Mouse (Mus musculus) common myeloid progenitor, adult 5-6 weeks (primary cell): ENCODE measurements at regions not wholly inside any gene's neighbourhood (a gene's known extent, or its start where the extent isn't known, plus 50 kb on each side); places are given as distances from the start of the nearest gene placed in this dataset.

ENCODE experiments used
- ATAC-seq: replicated peaks from 2 replicates; pipeline ENCODE4 v1.8.0; 2016; ENCODE audit warnings: low read depth, mild to moderate bottlenecking, moderate TSS enrichment, inconsistent platforms; ENCODE audit not compliant: poor library complexity, severe bottlenecking

DNA sequence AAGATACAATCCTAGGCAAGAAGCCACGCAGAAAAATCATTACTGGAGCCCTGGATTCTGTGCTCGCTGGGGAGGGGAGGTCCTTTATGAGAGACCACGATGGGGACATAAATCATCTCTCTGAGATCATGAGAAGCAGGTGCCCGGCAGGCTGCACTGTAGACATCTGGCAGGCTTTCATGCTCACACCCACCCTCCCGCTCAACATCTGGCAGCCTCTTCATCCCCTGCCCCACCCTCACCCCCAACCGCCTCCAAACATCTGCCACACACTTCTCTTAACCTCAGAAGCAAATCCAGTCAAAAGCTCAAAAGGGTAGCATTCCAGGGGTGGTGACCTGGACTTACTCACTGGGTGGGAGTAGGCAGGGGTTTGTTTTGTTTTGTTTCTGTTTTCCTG lies 279.5 kb upstream of the Atp11b start:
- no peak for ATAC-seq

DNA sequence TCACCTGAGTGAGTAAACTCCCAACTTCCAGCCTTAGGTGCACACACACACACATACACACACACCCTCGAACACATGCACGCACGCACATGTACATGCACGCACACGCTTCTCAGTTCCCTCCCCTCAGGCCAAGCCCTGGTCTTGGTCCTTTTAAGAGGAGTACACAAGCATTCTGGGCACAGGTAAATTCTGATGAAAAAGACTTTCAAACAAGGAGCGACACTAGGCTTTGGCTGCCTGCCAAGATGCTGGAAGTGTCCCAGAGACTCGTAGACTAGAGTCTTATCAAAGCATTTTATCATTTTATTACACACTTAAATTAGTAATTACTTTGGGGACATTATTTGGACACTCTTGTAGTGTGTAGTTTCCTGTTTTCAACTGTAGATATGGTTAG lies 278.6 kb upstream of the Atp11b start:
- no peak for ATAC-seq

DNA sequence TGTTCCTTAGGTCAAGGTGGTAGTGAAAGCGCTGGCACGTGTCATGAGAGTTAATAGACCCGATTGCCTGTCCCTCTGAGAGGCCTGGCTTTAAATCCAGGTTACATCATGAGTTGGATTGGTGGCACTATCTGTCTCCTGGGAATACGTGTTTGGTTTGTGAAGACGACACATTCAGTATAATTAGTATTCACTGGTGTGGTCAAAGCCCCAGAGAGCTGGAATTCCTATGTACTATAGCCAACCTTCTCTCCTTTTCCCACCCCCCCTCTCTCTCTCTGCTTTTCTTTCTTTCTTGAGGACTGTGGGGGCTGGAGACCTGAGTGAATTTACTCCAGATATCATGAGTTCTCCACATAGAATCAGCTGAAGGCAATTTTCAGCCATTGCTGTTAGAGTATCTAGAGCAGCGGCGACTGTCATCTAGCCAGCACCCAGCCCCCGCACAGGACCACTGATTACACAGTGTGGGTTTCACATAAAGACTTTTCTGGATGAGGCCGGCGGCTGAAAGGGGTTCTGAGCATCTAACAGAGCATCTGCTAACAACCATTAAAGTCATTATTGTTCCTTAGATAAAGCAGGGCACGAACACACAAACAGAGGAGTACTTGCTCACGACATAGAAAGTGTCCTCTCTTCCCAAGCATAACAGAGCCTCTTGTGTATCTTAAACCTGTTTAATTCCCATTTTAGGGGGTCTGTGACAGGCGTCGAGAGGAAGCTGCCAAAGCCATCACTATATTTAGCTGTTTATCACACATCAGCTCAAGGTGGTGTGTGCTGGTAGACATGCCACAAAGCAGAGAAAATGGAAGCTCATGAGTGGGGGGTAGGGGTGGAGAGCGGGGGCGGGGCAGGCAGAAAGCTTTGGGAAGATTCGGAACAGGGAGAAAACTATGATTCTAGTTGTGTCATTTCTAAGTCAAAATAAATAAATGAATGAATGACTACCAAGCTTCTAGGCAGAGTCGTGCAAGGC lies 272.9 kb upstream of the Atp11b start:
- no peak for ATAC-seq

DNA sequence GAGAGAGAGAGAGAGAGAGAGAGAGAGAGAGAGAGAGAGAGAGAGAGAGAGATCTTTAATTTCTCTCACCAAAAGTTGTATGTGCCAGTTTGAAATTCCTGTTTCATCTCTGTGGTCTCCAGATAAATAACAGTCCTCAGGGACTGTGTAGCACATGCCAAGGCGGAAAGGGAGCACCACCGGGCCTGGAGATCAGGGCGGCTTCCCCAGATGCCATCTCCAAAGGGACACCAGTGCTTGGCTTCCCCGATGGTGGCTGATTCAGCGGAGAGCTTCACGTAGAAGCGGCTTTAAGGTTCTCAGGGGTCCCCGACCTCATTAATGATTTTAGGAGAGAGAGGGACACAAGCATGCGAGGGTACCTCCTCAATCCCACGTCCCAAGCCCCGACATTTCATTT lies 272.1 kb upstream of the Atp11b start:
- ATAC-seq, result no peak

DNA sequence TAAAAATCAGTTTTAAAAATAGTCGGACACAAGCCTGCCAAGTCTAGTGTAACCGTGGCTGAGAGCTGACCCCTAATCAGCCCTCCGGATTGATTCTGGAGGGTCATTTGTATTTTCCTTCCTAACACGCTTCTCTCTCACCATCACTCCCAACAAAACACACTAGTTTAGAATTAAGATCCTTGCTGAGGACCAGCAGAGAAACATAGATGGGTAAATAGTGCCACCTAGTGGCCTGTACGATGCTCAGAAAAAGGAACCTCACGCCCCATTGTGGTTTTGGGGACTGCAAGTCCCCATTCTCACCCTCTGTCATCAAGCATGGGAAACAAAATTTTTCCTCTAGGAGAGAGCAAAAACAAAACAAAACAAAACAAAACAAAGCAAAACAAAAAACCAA lies 271.6 kb upstream of the Atp11b start:
- ATAC-seq, result peak; percentile 77

DNA sequence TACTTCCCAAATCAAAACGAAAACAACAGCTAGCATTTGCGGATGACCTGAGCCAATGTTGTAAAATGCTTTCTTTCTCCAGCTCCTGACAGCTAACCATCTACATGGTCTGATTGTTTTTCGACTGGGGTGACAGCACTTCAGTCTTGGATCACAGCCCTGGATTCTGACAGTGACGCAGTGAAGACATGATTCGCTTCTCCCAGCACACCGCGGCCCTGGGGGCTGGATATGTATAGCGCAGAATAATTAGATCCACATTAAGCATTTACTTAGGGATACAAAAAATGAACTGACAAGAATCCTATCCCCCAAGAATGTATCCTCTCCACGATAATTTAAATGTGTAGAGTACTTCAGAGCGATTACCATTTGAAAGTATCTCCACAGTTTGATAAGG lies 271.1 kb upstream of the Atp11b start:
- no peak for ATAC-seq

DNA sequence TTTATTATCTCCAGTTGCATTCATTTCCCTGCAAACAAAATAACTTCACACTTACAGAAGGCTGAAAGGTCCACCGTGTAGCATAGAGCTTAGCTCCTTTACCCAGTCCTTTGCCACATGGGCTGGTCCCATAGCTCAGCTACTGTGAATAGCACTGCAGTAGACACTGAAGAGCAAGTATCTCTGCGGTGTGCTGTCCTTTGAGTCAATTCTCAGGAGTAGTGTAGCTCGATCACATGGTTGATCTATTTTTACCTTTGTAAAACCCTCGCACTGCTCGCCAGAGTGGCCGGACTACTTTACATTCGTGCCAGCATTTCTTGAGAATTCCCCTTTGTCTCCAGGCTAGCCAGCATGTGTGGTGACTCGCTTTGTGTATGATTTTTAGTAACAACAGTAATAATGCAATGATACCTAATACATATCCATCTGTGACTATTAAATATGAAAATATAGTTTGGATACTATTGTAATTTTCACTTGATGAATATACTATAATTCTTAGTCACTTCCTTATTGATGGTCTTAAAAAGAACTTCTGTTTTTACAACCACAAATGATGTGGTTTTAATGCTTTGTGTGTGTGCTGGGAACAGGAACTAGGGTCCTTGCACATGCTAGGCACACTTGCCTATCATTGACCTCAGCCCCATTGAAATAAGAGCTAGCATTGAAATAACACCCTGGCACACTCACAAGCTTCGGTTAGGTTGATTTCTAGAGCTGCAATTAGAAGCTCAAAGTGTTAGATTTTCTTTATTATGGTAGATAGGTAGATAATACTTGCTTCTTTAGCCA lies 257.7 kb upstream of the Atp11b start:
- ATAC-seq, result no peak

DNA sequence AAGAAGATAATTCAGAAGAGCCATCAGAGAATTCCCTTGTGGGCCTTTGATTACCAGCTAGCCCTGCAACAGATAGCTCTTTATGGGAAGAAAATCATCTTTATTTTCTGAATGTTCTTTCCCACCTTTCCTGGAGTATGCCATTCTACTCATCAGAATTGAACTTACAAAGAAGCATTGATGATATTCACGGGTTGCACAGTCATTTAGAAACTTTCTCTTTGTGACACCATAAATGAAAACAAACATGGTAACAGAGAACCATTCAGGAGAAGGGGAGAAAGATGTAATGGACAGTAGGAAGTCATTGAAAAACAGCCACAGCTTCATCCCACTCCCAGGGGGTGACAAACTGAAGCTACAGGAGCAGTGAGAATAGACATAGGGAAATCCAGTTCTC lies 243.6 kb upstream of the Atp11b start:
- ATAC-seq, result no peak

DNA sequence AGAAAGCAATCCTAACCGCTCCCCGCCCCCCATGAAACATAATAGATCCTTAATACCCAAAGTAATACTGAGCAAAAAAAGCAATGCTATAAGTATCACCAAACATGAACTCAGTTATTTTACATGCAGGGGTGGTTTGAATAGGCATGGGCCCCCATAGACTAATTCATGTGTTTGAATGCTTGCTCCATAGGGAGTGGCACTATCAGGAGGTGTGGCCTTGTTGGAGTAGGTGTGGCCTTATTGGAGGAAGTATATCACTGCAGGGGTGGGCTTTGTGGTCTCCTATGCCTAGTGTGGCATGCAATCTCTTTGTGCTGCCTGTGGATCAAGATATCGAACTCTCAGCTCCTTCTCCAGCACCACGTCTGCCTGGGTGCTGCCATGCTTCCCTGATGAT lies 237.4 kb upstream of the Atp11b start:
- ATAC-seq, result no peak

DNA sequence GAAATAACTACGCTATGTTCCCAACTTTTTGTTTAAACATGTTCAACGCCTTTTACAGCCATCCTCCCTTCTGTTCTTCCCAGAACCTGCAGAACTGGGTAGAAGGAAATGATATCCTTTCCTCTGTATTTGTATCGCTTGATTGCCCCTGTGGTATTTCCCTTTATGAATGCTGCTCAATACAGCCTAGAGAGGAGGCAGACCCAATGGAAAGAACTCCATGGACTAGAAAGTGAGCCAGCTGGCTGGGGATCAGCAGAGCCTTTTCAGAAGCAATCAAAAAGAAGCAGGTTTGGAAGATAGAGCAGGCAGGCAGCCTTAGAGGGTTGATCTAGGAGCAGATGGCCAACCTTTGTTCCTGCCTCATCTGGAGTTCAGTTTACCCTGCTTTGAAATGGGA lies 233.8 kb upstream of the Atp11b start:
- ATAC-seq, result no peak

DNA sequence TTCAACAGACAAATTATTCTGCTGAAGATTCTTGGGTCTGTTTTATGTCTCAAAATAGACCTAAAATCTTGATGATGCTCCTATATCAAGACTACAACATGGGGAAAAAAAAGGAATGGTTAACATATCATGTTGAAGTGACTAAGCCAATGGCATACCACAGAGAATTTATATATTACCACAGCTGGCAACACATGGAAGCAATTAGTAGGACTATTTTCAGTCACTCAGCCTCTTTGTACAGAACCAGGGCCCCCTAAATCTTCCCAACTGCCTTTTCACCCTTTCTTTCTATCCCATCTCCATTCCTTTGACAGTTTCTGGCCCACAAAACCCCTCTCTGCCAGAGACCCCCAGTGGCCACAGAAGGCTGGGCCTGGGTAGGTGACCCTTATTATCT lies 206.2 kb upstream of the Atp11b start:
- ATAC-seq, result no peak

DNA sequence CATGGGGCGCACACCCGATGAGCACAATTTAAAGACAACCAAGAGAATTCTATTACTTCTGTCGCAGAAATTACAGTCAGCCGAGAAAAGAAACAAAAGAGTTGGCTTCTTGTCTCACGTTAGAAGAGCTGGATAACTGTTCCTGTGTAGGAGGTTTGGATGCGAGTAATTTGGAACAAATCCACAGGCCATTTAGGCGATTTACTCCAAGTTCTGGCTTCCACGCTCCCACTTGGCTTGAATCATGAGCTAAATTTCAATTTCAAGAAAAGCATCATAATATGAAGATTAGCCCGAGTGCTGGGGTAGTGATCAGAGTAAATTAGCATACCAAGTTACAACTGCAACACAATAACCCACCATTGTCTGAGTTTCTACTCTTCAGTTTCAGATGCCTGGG lies 202.1 kb upstream of the Atp11b start:
- ATAC-seq, result no peak

DNA sequence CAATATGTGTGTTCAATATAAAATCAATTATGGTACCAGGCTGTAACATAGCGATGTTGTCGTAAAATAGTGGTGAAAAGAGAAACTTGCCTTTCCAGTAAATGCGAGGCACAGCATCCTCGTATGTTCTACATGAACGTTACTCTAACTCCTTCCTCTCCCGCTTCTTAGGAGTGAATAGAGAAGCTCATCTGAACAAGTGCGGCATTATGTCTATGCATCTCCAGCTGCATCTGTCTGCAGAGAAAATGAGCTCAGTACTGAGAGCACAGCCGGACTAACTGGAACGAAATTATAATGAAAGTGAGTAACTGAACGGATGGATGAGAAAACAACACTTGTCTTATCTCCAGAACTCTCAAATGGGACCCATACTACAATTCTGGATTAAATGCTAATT lies 193.5 kb upstream of the Atp11b start:
- ATAC-seq, result no peak

DNA sequence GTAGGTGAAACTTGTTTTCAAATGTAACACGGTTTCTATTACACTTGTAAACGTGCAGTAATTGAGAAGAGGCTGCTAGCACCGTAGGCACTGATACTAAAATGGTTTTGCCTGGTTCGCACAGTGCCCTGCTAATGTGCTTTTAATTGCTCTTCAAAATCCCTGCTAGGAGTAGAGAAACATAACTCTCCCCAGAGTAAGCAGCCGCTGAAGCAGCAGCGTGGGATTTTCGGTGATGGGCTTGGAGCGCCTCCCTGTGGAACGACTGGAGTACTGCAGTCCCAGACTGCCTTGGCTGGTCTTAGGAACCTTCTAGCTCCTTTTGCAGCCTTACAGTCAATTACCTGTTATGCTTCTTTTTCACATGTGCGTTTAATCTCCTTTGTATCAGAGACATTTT lies 179.5 kb upstream of the Atp11b start:
- no peak for ATAC-seq
